Mouse (Mus musculus): ENCODE data around the gene Kcnj1.

- TF ChIP-seq CTCF (IDR thresholded peaks at IDR 0.05; ENCODE audit: extremely low read depth, insufficient read length, insufficient replicate concordance, low read depth, low read length) (no peak), POLR2A (IDR thresholded peaks at IDR 0.05; ENCODE audit: low read depth, low read length) (no peak)
These were observed 27.8 kb upstream of the Kcnj1 start for GRCm38 (mm10) chr9:32344489-32344888.

Measured in small intestine, adult 2 months (tissue).